Mouse (Mus musculus) adrenal gland, adult (tissue): Measurements from ENCODE around the gene Ankrd54.
A peak's percentile ranks its signal among the peaks of the same experiment; 100 is the strongest.

Experiments used
- DNase-seq, 2 experiments: peaks; one replicate each; pipeline ENCODE4 v3.0.0; 2022 to 2023; ENCODE audit warnings: low spot score in 1 of 2; ENCODE audit not compliant: inconsistent age in 2 of 2

Ankrd54 gene

DNA sequence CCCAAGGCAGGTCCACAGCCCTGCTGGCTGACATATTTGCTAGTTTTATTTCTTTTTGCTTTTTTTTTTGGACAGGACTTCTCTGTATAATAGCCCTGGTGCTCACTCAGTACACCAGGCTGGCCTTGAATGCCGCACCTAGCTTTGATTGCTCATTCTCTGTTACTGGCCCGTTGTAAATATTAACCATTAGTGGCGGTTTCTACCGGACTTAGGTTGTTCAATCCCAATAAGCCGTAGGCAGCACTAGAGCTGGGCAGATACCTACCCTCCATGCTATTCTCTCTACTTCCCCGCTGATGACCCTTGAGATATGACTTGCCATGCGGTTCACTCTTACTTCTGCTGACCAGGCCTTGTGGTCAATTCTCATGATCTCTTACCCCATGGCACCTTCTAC, 16.9 kb upstream of the Ankrd54 start:
- no peak for DNase-seq

- peak in 1 of 2 experiments; percentile 31 for DNase-seq
Measured at GRCm38 (mm10) chr15:79075658-79076365, 13.1 kb upstream of the Ankrd54 start.

GRCm38 (mm10) chr15:79074913-79075532, 12.3 kb upstream of the Ankrd54 start, which contains the start of gene Eif3l:
Eif3l (plus strand) TSS chr15:79075179.
- DNase-seq, result peak; percentile 91 to 95

- DNase-seq, result peak in 1 of 2 experiments; percentile 35
Measured at GRCm38 (mm10) chr15:79074446-79074845, 11.8 kb upstream of the Ankrd54 start.

GRCm38 (mm10) chr15:79073752-79074151, 11.1 kb upstream of the Ankrd54 start:
- no peak for DNase-seq

GRCm38 (mm10) chr15:79071117-79072039, 8.7 kb upstream of the Ankrd54 start:
- peak; percentile 50 to 84 for DNase-seq

DNA sequence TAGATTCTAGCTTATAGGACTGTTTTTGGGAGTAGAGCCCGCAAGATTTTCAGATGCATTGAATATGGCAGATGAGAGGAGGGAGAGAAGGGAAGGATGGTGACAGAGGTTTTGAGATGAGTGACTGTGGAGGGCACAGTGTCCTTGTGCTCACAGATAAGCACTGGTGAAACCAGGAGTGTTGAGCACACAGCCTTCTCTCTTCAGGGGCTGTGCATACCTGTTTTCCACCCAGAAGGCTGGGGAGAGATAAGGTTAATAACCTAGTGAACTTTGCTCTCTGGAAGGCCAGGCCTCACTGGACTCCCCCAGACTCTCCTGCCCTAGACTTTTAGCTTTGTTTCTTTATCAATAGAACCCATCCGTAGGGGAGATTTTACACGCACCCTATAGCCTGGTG, 5.7 kb upstream of the Ankrd54 start:
- no peak for DNase-seq

DNA sequence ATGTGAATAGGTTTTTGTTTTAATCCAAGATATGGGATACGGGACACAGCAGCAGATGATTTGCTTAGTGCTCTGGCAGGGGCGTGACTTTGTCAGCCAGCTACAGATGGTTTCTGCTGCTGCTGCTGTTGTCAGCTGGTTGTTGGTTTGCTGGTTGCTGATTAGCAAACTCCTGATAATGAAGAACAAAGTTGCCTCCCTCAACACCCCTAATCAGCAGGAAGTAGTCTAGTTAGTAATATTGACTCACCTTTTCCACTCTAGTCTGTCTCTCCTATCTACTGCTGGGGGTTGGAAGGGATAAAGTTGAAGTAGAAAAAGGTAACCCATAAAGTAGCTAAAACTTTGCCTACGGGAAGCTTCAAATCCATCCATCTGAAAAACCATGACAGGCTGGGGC, 4.9 kb upstream of the Ankrd54 start:
- peak in 1 of 2 experiments; percentile 38 for DNase-seq

DNA sequence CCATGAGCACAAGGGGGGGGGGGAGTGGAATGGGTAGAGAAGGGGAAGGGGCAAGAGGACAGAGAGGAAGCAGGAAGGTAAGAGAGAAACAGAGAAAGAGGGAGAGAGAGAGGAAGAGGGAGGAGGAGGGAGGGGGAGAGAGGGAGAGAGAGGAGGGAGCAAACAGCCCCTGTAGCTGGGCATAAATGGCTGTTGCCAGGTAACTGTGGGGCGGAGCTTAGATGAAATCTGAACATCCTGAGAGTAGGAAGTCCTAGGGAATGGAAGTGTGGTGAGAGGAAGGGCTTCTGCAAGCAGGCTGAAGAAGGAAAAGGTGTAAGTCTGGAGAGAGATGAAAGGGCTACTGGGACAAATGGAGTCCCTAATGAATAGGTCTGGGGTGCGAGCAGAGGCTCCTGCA, 3.6 kb upstream of the Ankrd54 start:
- DNase-seq, result no peak

DNA sequence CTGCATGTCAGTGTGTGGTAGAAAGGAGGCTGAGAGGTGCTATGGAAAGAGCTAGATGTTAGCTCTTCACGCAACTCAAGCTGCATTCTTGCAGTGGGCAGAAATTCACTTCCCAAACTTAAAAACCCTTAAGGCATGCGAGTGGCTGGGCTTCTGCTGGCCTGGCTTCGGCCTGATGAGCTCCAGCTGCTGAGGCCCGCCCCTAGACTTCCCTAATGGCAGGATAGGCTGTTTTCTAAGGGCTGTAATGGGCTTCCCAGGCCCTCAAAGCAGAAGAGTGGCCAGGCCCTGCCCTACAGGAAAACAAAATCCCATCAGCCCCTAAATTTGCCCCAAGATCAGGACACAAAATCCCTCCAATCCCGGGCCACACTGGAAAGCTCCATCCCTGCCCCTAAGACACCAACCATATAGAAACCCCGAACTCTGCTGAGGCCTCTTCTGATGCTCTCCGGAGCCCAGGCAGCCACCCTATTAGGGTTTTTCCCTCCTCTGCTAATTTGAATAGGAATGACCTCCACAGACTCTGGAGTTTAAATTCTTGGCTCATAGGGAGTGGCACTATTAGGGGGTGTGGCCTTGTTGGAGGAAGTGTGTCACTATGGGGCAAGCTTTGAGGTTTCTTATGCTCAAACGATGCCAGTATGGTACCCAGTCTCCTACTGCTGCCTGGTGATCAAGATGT, 2.5 kb upstream of the Ankrd54 start:
- peak in 1 of 2 experiments; percentile 23 for DNase-seq

GRCm38 (mm10) chr15:79063160-79063740, 557 bp upstream of the Ankrd54 start:
- DNase-seq, result no peak

- peak in 1 of 2 experiments; percentile 35 for DNase-seq
Measured at GRCm38 (mm10) chr15:79060887-79061565, 1.7 kb downstream of the Ankrd54 start.

GRCm38 (mm10) chr15:79057850-79058249, 4.8 kb downstream of the Ankrd54 start:
- no peak for DNase-seq

DNA sequence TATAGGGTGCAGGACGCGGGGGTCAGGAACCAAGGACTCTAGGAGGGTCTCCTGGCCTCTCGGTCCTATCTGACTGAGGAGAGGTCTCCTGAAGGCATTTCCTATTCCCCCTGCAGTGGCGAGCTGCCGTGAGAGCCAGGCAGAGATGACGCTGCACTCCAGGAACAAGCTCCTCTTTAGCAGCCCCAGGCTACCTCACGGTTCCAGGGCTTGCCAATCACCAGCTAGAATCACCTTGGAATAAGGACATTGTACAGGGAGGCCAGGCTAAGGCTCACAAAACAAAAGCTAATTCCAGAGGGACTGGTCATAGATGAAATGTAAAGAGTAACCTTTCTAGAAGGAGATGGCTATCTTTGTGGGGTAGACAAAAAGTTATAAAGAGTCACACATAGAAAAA, 6.1 kb downstream of the Ankrd54 start:
- DNase-seq, result no peak

DNA sequence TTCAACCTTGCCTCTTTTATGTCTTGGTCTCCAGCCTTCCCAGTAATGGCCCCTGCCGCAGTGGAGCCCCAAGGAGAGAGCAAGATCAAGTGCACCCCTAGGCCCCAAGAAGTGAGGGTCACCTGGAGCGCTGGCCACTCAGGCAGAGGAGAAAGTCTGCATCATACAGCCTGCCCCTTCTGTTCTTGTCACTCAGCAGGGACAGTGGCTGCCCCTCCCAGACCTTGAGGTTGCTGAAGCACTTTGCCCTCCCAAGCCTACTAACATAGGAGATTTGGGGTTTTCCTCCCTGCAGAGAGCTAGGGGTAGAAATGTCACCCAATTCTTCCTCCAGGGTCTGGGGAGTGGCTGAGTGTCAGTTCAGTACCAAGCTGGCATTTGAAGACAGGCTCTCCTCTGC, 10.3 kb downstream of the Ankrd54 start:
- DNase-seq, result no peak

GRCm38 (mm10) chr15:79051461-79052360, 11.0 kb downstream of the Ankrd54 start:
- DNase-seq, result no peak

GRCm38 (mm10) chr15:79050964-79051363, 11.7 kb downstream of the Ankrd54 start:
- no peak for DNase-seq

GRCm38 (mm10) chr15:79050160-79050845, 12.4 kb downstream of the Ankrd54 start:
- no peak for DNase-seq
